Mouse (Mus musculus) heart, embryonic 11.5 days (tissue): ENCODE data around the gene Nsa2. TPM values are rescaled to one million over a fixed set of nuclear protein-coding genes. Genes with fewer than 3 reads are reported as not detected.

Experiments
- ATAC-seq: fragments of 200-750 bp; cut with Nextera tagmentation; replicated peaks from 2 replicates; pipeline ENCODE4 v1.8.0; 2017; ENCODE audit warnings: moderate library complexity; ENCODE audit not compliant: insufficient number of reproducible peaks, low FRiP score, low TSS enrichment
- H3K27ac ChIP-seq: fragments of 300-500 bp; sonication (generic); 2 replicates; pipeline ENCODE4 v1.5.1; 2014; ENCODE audit warnings: mild to moderate bottlenecking, low read depth, low read length
- H3K27me3 ChIP-seq: fragments of 300-500 bp; sonication (generic); 2 replicates; pipeline ENCODE4 v1.6.1; 2014; ENCODE audit warnings: mild to moderate bottlenecking, low read length, mixed read lengths; ENCODE audit not compliant: control insufficient read depth, insufficient read depth
- H3K36me3 ChIP-seq: fragments of 300-500 bp; sonication (generic); 2 replicates; pipeline ENCODE4 v1.6.1; 2014; ENCODE audit warnings: mild to moderate bottlenecking, low read length, moderate library complexity, mixed read lengths; ENCODE audit not compliant: control insufficient read depth, insufficient read depth
- H3K4me1 ChIP-seq: fragments of 300-500 bp; sonication (generic); 2 replicates; pipeline ENCODE4 v1.6.1; 2014; ENCODE audit warnings: low read length; ENCODE audit not compliant: control insufficient read depth, insufficient read depth
- H3K4me2 ChIP-seq: fragments of 300-500 bp; sonication (generic); 2 replicates; pipeline ENCODE4 v1.6.1; 2014; ENCODE audit warnings: mild to moderate bottlenecking, moderate library complexity
- H3K4me3 ChIP-seq: fragments of 300-500 bp; sonication (generic); 2 replicates; pipeline ENCODE4 v1.5.1; 2014; ENCODE audit warnings: low read depth, low read length
- H3K9ac ChIP-seq: fragments of 300-500 bp; sonication (generic); 2 replicates; pipeline ENCODE4 v1.6.1; 2014; ENCODE audit warnings: mild to moderate bottlenecking, low read depth, low read length, moderate library complexity
- H3K9me3 ChIP-seq: fragments of 300-500 bp; sonication (generic); replicated peaks from 2 replicates; pipeline ENCODE4 v1.6.1; 2016; ENCODE audit warnings: low read length; ENCODE audit not compliant: control insufficient read depth
- WGBS: fragments of 180-500 bp; shearing (Covaris S2); extraction: QIAGEN DNeasy Blood & Tissue Kit; methylation state at CpG from one replicate; pipeline ENCODE4 v1.1.7; 2014; ENCODE audit not compliant: insufficient replicate concordance; 5-methylcytosine and 5-hydroxymethylcytosine counted together
- polyA plus RNA-seq: library from polyadenylated mRNA; unstranded; fragments of >200 nt; fragmentation: Nextera tagmentation; extraction: Ambion mirVana; gene quantifications from 2 replicates; pipeline ENCODE4 v1.2.1, GENCODE M21; 2014

Gene Nsa2
- polyA plus RNA-seq: 56.5 and 64.5 TPM in 2 replicates

DNA sequence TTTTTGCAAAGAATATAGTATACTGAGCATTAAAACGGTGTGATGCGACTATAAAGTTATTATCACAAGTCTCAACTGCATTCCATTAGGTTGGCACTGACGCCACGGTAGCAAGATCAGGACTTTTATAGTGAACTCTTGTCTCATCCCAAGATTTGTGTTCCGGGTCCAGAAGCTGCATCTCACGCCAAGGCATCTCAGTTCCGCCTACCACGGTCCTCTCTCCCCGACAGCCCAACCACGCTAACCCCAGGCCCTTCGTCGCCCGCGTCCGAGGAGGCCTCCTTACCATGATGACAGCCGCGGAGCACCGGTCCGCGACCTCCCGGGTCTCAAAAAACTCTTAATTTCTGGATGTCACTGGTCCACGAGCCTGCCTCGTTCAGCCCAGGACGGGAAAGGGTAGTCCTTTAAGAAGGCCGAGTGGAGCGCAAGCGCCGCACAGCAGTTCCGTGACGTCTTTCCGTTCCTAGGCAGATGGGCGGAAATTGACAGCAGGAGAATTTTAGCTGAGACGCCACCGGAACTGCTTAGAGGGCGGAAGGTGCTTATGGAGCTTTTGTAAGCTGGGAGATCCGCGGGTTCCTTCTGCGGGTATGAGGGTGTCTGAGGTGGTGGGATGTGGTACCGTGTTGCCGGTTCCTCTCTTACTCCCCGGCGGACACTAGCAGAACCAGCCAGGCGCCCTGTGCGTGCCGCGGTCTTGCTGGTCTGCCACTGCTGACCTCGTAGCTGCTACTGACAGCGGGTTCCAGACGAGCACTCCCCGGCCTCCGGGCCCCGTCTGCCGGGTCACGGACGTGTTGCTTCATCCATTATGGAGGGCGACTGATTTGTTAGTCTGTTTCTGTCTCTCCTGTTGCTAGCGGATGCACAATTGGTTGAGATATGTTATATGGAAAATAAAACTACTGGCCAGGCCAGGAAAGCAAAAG lies at the start of gene Nsa2, which contains the start of gene Gfm2:
Gene Nsa2, minus strand, starts transcription at position 472 of the 935 bp plus-strand sequence.
Gene Gfm2, plus strand, starts transcription at position 472 of the 935 bp plus-strand sequence.
- WGBS: 1% methylated on average over 57 of the region's 57 CpGs
- Histone ChIP-seq H3K27me3 (no peaks in the 10 kb centered on the region), H3K9ac (peak within 1 kb of the TSS; percentile 85), H3K27ac (peak within 1 kb of the TSS; percentile 78), H3K9me3 (no peaks in the 10 kb centered on the region), H3K4me3 (peak within 1 kb of the TSS; percentile 96), H3K4me2 (peak within 1 kb of the TSS; percentile 60), H3K4me1 (no peaks in the 10 kb centered on the region), H3K36me3 (peaks cover 7% of the 10 kb centered on the region; the same call in 1 of the 2 replicates)
- ATAC-seq: peak; percentile 91

DNA sequence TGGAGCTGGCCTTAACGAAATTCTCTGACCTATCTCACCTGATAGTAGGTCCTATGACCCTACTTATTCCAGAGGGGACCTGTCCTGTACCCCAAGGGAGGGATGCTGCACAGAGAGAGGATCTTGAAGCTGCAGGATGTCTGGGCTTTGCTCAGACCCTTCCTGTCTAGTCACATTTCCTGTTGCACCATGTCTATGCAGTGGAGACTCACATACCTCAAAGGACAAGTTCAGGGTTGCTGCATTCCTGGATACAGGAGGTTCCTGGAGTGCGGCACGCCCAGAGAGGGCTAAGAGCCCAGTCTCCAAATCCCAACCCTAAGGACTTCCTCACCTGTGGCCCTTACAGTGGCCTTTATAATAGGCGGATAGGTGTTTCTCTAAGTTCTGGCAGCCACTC lies 48.6 kb upstream of the Nsa2 start:
- Histone ChIP-seq H3K9ac (no peak overlapping the region), H3K4me3 (no peak overlapping the region), H3K4me1 (0 out of 2 replicates have a peak, but pooled peaks cover 6% of the 10 kb centered on the region), H3K36me3 (no peaks in the 10 kb centered on the region), H3K27ac (no peak overlapping the region), H3K9me3 (no peaks in the 10 kb centered on the region), H3K4me2 (no peak overlapping the region), H3K27me3 (no peaks in the 10 kb centered on the region)
- 73% methylated on average over 4 of the region's 4 CpGs for WGBS
- no peak for ATAC-seq

DNA sequence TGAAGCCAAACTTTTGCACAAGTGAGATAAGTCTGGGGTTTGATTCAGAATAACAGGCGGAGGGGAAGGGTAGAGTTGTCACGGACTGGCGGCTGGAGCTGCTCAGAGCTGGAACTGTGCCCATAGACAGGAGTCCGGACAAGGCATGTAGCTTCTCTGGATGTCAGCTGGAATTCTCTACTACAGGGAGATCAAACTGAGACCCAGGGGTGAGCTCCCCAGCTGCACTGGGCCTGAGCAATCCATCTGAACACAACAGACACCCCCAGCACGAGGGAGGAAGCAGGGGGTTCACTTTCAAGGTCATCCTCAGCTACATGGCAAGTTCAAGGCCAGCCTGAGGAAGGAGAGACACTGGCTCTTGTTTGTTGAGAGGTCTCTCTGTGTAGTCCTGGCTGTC lies 46.9 kb upstream of the Nsa2 start:
- Histone ChIP-seq H3K4me3 (no peak overlapping the region), H3K9me3 (no peaks in the 10 kb centered on the region), H3K27me3 (no peaks in the 10 kb centered on the region), H3K4me2 (no peak overlapping the region), H3K4me1 (0 out of 2 replicates have a peak, but pooled peaks cover 6% of the 10 kb centered on the region), H3K27ac (peak overlapping the region; percentile 10; the same call in 1 of the 2 replicates), H3K9ac (no peak overlapping the region), H3K36me3 (0 out of 2 replicates have a peak, but pooled peaks cover 3% of the 10 kb centered on the region)
- 56% methylated on average over 5 of the region's 5 CpGs for WGBS
- ATAC-seq: no peak

DNA sequence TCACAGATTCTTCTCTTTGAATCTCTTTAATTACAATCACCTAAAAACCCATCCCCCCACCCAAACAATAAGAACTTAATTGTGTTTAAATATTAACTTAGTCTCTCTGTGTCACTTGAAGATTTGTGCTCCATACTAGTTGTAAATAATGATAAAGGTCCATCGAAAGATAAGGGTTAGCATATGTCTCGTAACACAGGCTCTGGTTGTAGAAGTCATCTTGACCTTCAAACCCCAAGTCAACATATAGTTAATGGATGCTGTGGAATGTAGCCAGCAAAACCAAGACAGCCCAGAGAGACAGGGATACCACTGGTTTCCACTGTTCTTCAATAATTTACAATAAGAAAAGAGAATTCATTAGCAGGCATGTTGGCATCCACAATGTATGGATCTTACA lies 46.4 kb upstream of the Nsa2 start:
- H3K36me3 ChIP-seq: 0 out of 2 replicates have a peak, but pooled peaks cover 3% of the 10 kb centered on the region
- no peak overlapping the region for H3K4me3 ChIP-seq
- no peak overlapping the region for H3K4me2 ChIP-seq
- H3K9ac ChIP-seq: no peak overlapping the region
- H3K9me3 ChIP-seq: no peaks in the 10 kb centered on the region
- 87% methylated on average over 2 of the region's 2 CpGs for WGBS
- H3K27me3 ChIP-seq: no peaks in the 10 kb centered on the region
- H3K4me1 ChIP-seq: 0 out of 2 replicates have a peak, but pooled peaks cover 6% of the 10 kb centered on the region
- ATAC-seq: no peak
- H3K27ac ChIP-seq: no peak overlapping the region

DNA sequence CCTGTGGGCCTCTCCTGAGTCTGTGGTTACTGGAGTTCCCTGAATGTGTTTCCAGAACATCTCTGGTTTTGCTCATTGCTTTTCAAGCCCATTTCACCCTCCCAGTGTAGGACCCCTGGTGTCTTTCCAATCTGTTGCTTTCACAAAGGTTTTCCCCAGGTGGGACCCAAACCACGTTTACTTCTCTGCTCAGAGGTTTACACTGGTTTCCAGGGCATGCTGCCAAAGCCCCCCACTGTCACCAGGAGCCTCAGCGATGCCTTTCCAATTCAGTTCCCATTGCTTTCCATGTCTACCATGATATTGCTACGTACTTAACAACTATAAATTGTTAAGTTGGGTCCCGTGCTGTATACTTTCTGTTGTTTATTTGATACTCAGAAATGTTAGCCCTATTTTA lies 45.1 kb upstream of the Nsa2 start:
- Histone ChIP-seq H3K9me3 (no peaks in the 10 kb centered on the region), H3K4me3 (no peak overlapping the region), H3K36me3 (peaks cover 6% of the 10 kb centered on the region; the same call in 1 of the 2 replicates), H3K9ac (no peak overlapping the region), H3K27ac (no peak overlapping the region), H3K4me1 (0 out of 2 replicates have a peak, but pooled peaks cover 6% of the 10 kb centered on the region), H3K4me2 (no peak overlapping the region), H3K27me3 (no peaks in the 10 kb centered on the region)
- WGBS: 76% methylated on average over 4 of the region's 4 CpGs
- ATAC-seq: no peak

DNA sequence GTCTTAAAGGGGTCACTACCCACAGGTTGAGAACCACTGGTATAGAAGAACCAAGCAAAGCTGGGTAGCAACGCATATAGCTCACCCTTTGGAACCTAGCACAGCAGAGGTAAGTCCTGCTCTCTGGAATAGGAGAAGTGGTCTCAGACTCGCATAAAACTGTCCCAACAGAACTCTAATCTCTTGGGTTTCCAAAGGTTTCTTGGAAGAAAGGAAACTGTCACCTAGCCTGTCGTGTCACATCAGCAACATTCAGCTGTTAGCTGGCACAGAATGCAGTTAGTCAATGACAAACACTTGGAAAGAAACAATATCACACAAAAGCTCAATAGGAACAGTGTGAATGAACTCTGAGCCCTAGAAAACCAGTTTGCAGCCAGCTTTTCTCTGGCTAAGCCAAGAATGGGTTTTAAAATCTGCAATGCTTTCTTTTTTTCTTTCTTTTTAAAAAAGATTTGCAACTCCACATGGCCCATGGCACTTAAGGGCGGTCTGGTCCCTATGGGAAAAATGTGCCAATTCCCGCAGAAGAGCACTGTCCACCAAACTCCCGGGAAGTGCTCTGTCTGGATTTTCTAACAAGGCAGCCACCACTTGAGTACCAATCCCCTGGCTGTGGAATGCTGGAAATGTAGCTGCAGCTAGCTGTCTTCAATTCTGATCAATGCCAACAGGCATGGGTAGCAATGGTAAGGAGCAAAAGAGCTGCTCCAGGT lies 42.5 kb upstream of the Nsa2 start:
- H3K9ac ChIP-seq: no peak overlapping the region
- H3K4me1 ChIP-seq: 0 out of 2 replicates have a peak, but pooled peaks cover 3% of the 10 kb centered on the region
- no peak for ATAC-seq
- no peak overlapping the region for H3K4me3 ChIP-seq
- H3K4me2 ChIP-seq: no peak overlapping the region
- 75% methylated on average over 6 of the region's 6 CpGs for WGBS
- no peaks in the 10 kb centered on the region for H3K9me3 ChIP-seq
- H3K36me3 ChIP-seq: peaks cover 10% of the 10 kb centered on the region
- H3K27ac ChIP-seq: no peak overlapping the region
- no peaks in the 10 kb centered on the region for H3K27me3 ChIP-seq

DNA sequence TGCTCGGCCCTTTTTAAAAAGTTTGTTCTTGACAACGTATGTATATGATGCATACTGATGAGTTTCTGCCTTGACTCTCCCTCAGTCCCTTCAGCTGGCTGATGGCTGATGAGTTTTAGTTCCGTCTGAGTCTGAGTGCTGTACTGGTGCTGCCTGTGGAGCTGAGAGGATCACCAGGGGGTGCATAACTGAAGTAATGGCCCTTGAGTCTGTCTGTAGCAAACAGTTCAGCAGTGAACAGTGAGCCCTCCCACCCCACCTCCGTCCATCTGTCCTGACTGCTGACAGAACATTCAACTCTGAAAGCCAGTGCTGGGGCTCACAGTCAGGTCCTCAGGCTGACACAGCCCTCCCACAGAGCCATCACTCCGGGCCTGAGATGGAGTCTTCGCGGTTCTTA lies 41.2 kb upstream of the Nsa2 start:
- Histone ChIP-seq H3K9ac (no peak overlapping the region), H3K4me2 (no peak overlapping the region), H3K4me3 (no peak overlapping the region), H3K4me1 (no peaks in the 10 kb centered on the region), H3K27me3 (no peaks in the 10 kb centered on the region), H3K36me3 (peaks cover 10% of the 10 kb centered on the region), H3K9me3 (no peaks in the 10 kb centered on the region), H3K27ac (no peak overlapping the region)
- WGBS: 73% methylated on average over 7 of the region's 7 CpGs
- ATAC-seq: no peak

DNA sequence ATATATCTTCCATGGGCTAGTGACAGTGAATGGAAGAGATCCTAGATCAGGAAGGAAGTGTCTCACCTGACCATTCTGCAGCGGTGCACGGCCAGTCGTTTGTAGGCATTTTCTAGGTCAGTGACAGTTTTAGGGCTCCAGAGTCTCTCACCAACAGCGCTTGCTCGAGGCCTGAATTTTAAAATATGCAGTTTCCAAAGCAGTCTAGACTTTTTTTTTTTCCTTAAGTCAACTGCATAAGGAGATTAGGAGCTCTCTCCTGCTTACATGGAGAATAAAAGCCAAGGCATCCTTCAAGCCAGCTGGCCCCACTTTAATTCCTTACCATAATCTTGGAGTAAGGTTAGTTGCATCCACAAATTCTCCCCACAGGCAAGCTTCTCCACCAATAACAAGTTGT lies 39.0 kb upstream of the Nsa2 start:
- no peak overlapping the region for H3K4me2 ChIP-seq
- peaks cover 18% of the 10 kb centered on the region for H3K36me3 ChIP-seq

More for the DNA sequence above, 39.0 kb upstream of the Nsa2 start:
- no peaks in the 10 kb centered on the region for H3K27me3 ChIP-seq
- H3K4me1 ChIP-seq: no peaks in the 10 kb centered on the region
- no peak overlapping the region for H3K9ac ChIP-seq
- ATAC-seq: no peak
- no peak overlapping the region for H3K4me3 ChIP-seq
- H3K9me3 ChIP-seq: no peaks in the 10 kb centered on the region
- no peak overlapping the region for H3K27ac ChIP-seq
- 90% methylated on average over 5 of the region's 5 CpGs for WGBS
